Mouse (Mus musculus): ENCODE results near the gene Itfg2. TPM values are rescaled to one million over a fixed set of nuclear protein-coding genes. Genes with fewer than 3 reads are reported as not detected.

The Itfg2 gene
- total RNA-seq, 2 experiments from 2014 or later, result 16.7 to 17.9 TPM

Other genes with a start within 250 kb of the Itfg2 start
- 1 to 10 TPM; 3.6 to 3.7 TPM for gene Tead4, start 124.1 kb downstream of the Itfg2 start, total RNA-seq (2021)
- 1 to 10 TPM; 6.4 to 7.6 TPM for gene Tulp3, start 69.1 kb downstream of the Itfg2 start, total RNA-seq (2021)
- gene Rhno1, start 62.0 kb downstream of the Itfg2 start, total RNA-seq (2021), result 10 to 100 TPM; 10.6 to 10.7 TPM
- 1 to 10 TPM; 1.7 to 1.9 TPM for gene Foxm1, start 62.0 kb downstream of the Itfg2 start, total RNA-seq (2021)
- not detected for gene Tex52, start 49.5 kb downstream of the Itfg2 start, total RNA-seq (2021)
- not detected for gene Gm44596, start 49.4 kb downstream of the Itfg2 start, total RNA-seq (2021)
- gene Nrip2, start 25.6 kb downstream of the Itfg2 start, total RNA-seq (2021), result 1 to 10 TPM; 1.4 TPM
- 100 to 1,000 TPM; 320 to 392 TPM for gene Fkbp4, start 13.7 kb upstream of the Itfg2 start, total RNA-seq (2021)
- 1 to 10 TPM; 1.2 to 2.2 TPM for gene Pzp, start 101.8 kb upstream of the Itfg2 start, total RNA-seq (2021)
- gene A2ml1, start 156.7 kb upstream of the Itfg2 start, total RNA-seq (2021), result not detected
- not detected for gene Klrb1a, start 198.6 kb upstream of the Itfg2 start, total RNA-seq (2021)
- under 1 TPM in 1 of 2 experiments, not detected in 1; 0.31 TPM for gene Clec2h, start 237.5 kb upstream of the Itfg2 start, total RNA-seq (2021)